Mouse (Mus musculus) liver, postnatal 0 days (tissue): ENCODE data around the gene Ywhab.
A peak's percentile ranks its signal among the peaks of the same experiment; 100 is the strongest.

ENCODE experiments used
- CTCF ChIP-seq: sonication (generic); IDR thresholded peaks from 2 replicates; pipeline ENCODE4 v1.5.1; 2016; ENCODE audit warnings: antibody characterized with exemption, low read depth
- EP300 ChIP-seq: IDR thresholded peaks from 2 replicates; pipeline ENCODE4 v1.6.1; 2016; ENCODE audit warnings: antibody characterized with exemption, low read depth, mild to moderate bottlenecking

GRCm38 (mm10) chr2:164031147-164031546 lies 36.4 kb downstream of the Ywhab start:
- TF ChIP-seq EP300 (no peak), CTCF (0 out of 2 replicates have a peak, but pooled peaks have one; percentile 8)
